Mouse (Mus musculus) heart, adult 2 months (tissue): ENCODE data around the gene Ogdh. TPM values are rescaled to one million over a fixed set of nuclear protein-coding genes. Genes with fewer than 3 reads are reported as not detected.
"Not testable (repeated sequence)": the region's sequence is repeated elsewhere in the genome, so short reads cannot be mapped to it uniquely, and the experiment has no call there.

ENCODE experiments used
- DNase-seq, 2 experiments: peaks; one replicate each; pipeline ENCODE4 v3.0.0; 2021
- H3K27ac ChIP-seq: fragments of 200-600 bp; 2 replicates; pipeline ENCODE4 v1.8.1; 2022
- H3K27me3 ChIP-seq: fragments of 200-500 bp; 2 replicates; pipeline ENCODE4 v1.6.1; 2012; ENCODE audit warnings: mild to moderate bottlenecking, low read length, inconsistent platforms, mixed read lengths; ENCODE audit not compliant: control insufficient read depth, insufficient read depth
- H3K36me3 ChIP-seq: fragments of 200-500 bp; 2 replicates; pipeline ENCODE4 v1.6.1; 2012; ENCODE audit warnings: low read length, inconsistent platforms; ENCODE audit not compliant: control insufficient read depth, insufficient read depth
- H3K4me1 ChIP-seq: fragments of 200-500 bp; 2 replicates; pipeline ENCODE4 v1.6.1; 2011; ENCODE audit warnings: low read length; ENCODE audit not compliant: control insufficient read depth, insufficient read depth
- H3K4me3 ChIP-seq: fragments of 200-600 bp; 2 replicates; pipeline ENCODE4 v1.8.1; 2022
- H3K79me2 ChIP-seq: fragments of 200-500 bp; replicated peaks from 2 replicates; pipeline ENCODE4 v1.6.1; 2012; ENCODE audit warnings: mild to moderate bottlenecking, inconsistent platforms, low read length, moderate library complexity, mixed read lengths; ENCODE audit not compliant: control insufficient read depth, insufficient read depth
- H3K9ac ChIP-seq: fragments of 200-500 bp; 2 replicates; pipeline ENCODE4 v1.6.1; 2012; ENCODE audit warnings: low read depth, mild to moderate bottlenecking, control low read depth, inconsistent platforms, low read length, mixed read lengths
- CTCF ChIP-seq: fragments of 200-600 bp; IDR thresholded peaks from 2 replicates; pipeline ENCODE4 v1.8.1; 2022; ENCODE audit warnings: antibody characterized with exemption, mild to moderate bottlenecking, moderate library complexity
- EP300 ChIP-seq: fragments of 200-500 bp; IDR thresholded peaks from 2 replicates; pipeline ENCODE4 v1.6.1; 2011; ENCODE audit warnings: low read depth, low read length, control low read depth; ENCODE audit not compliant: insufficient read depth
- POLR2A ChIP-seq: fragments of 200-500 bp; IDR thresholded peaks from 2 replicates; pipeline ENCODE4 v1.6.1; 2011; ENCODE audit warnings: mild to moderate bottlenecking, low read depth, low read length, control low read depth; ENCODE audit not compliant: insufficient read depth
- WGBS: fragments of 180-500 bp; shearing (Covaris S2); methylation state at CpG from one replicate; pipeline ENCODE4 v1.1.7; 2018; 5-methylcytosine and 5-hydroxymethylcytosine counted together
- intact Hi-C: fragments of 180-260 bp; cut with DNase I; formaldehyde crosslinking; loops from one replicate; pipeline ENCODE4 v1.15.1; 2025
- polyA plus RNA-seq: library from polyadenylated mRNA; depleted of rRNA; stranded (reverse); fragments of >200 nt; gene quantifications from 2 replicates; pipeline ENCODE4 v1.2.3, GENCODE M21; 2012
- total RNA-seq, 2 experiments: library from RNA; stranded (reverse); gene quantifications; 2 replicates each; pipeline ENCODE4 v1.2.3; 2021

Ogdh gene
- total and polyA plus RNA-seq, 3 experiments = 1,204 to 1,957 (median 1,611) TPM

- H3K4me3 ChIP-seq = no peak overlapping the region
- no peaks in the 10 kb centered on the region for H3K36me3 ChIP-seq
- intact Hi-C loops = no loop called here
- no peak overlapping the region for H3K9ac ChIP-seq
- H3K27me3 ChIP-seq = no peaks in the 10 kb centered on the region
- no peaks in the 10 kb centered on the region for H3K79me2 ChIP-seq
- WGBS = 77% methylated on average over 4 of the region's 4 CpGs
- no peak overlapping the region for H3K27ac ChIP-seq
- no peak for DNase-seq
- H3K4me1 ChIP-seq = no peaks in the 10 kb centered on the region
- no peak for TF ChIP-seq CTCF
- no peak for TF ChIP-seq EP300
- no peak for TF ChIP-seq POLR2A
Observed at GRCm38 (mm10) chr11:6355106-6355505, 63.7 kb downstream of the Ogdh start.

- Histone ChIP-seq H3K4me1 (peaks cover 1% of the 10 kb centered on the region; the same call in 1 of the 2 replicates), H3K27me3 (no peaks in the 10 kb centered on the region), H3K4me3 (no peak overlapping the region), H3K36me3 (no peaks in the 10 kb centered on the region), H3K9ac (no peak overlapping the region), H3K27ac (no peak overlapping the region), H3K79me2 (no peaks in the 10 kb centered on the region)
- intact Hi-C loops = loop anchor here (10.0 kb wide), 1 partner anchor 260 kb away; the partner anchor contains the start of gene Tbrg4
- 92% methylated on average over 9 of the region's 9 CpGs for WGBS
- no peak for DNase-seq
- TF ChIP-seq CTCF (no peak), EP300 (no peak), POLR2A (no peak)
Observed at GRCm38 (mm10) chr11:6364581-6365275, 73.3 kb downstream of the Ogdh start.

GRCm38 (mm10) chr11:6365885-6366284 lies 74.5 kb downstream of the Ogdh start:
- no peak overlapping the region; the same call in 1 of the 2 replicates for H3K4me3 ChIP-seq
- H3K9ac ChIP-seq = no peak overlapping the region
- intact Hi-C loops = loop anchor here (2.0 to 10.0 kb wide), 2 partner anchors 45 to 259 kb away; partner anchors contain the start of gene Tbrg4
- no peaks in the 10 kb centered on the region for H3K36me3 ChIP-seq
- peak; percentile 76 to 85 for DNase-seq
- H3K79me2 ChIP-seq = no peaks in the 10 kb centered on the region
- H3K4me1 ChIP-seq = peaks cover 1% of the 10 kb centered on the region; the same call in 1 of the 2 replicates
- WGBS = 6% methylated on average over 11 of the region's 11 CpGs
- no peaks in the 10 kb centered on the region for H3K27me3 ChIP-seq
- peak; percentile 44; the same call in 1 of the 2 replicates for TF ChIP-seq POLR2A
- peak; percentile 89 for TF ChIP-seq EP300
- TF ChIP-seq CTCF = peak; percentile 88
- peak overlapping the region; percentile 32; the same call in 1 of the 2 replicates for H3K27ac ChIP-seq

- intact Hi-C loops = loop anchor here (2.0 to 10.0 kb wide), 2 partner anchors 44 to 258 kb away; partner anchors contain the start of gene Tbrg4
- H3K27me3 ChIP-seq = no peaks in the 10 kb centered on the region
- no peak overlapping the region for H3K9ac ChIP-seq
- H3K4me1 ChIP-seq = peaks cover 1% of the 10 kb centered on the region; the same call in 1 of the 2 replicates
- H3K27ac ChIP-seq = no peak overlapping the region
- TF ChIP-seq EP300 = no peak
- no peak for TF ChIP-seq POLR2A
- no peak for TF ChIP-seq CTCF
- DNase-seq = no peak
- no peaks in the 10 kb centered on the region for H3K36me3 ChIP-seq
- no peak overlapping the region for H3K4me3 ChIP-seq
- 48% methylated on average over 6 of the region's 6 CpGs for WGBS
- H3K79me2 ChIP-seq = no peaks in the 10 kb centered on the region
Observed at GRCm38 (mm10) chr11:6366434-6366833, 75.0 kb downstream of the Ogdh start.

GRCm38 (mm10) chr11:6367156-6367555 lies 75.7 kb downstream of the Ogdh start:
- WGBS = 89% methylated on average over 4 of the region's 4 CpGs
- Histone ChIP-seq H3K4me1 (peaks cover 1% of the 10 kb centered on the region; the same call in 1 of the 2 replicates), H3K27ac (no peak overlapping the region), H3K27me3 (no peaks in the 10 kb centered on the region), H3K4me3 (no peak overlapping the region), H3K79me2 (no peaks in the 10 kb centered on the region), H3K36me3 (no peaks in the 10 kb centered on the region), H3K9ac (no peak overlapping the region)
- TF ChIP-seq POLR2A (no peak), EP300 (no peak), CTCF (no peak)
- intact Hi-C loops = loop anchor here (2.0 to 10.0 kb wide), 2 partner anchors 44 to 258 kb away; partner anchors contain the start of gene Tbrg4
- no peak for DNase-seq

GRCm38 (mm10) chr11:6367986-6368385 lies 76.6 kb downstream of the Ogdh start:
- H3K9ac ChIP-seq, H3K4me3 ChIP-seq, H3K27ac ChIP-seq, H3K36me3 ChIP-seq, H3K4me1 ChIP-seq, H3K79me2 ChIP-seq, H3K27me3 ChIP-seq, DNase-seq: not testable (repeated sequence)
- 76% methylated on average over 5 of the region's 5 CpGs for WGBS
- intact Hi-C loops = loop anchor here (2.0 to 10.0 kb wide), 2 partner anchors 43 to 257 kb away; partner anchors contain the start of gene Tbrg4
